Mouse (Mus musculus): ENCODE measurements at regions not wholly inside any gene's neighbourhood (a gene's known extent, or its start where the extent isn't known, plus 50 kb on each side); places are given as distances from the start of the nearest gene placed in this dataset.

DNA sequence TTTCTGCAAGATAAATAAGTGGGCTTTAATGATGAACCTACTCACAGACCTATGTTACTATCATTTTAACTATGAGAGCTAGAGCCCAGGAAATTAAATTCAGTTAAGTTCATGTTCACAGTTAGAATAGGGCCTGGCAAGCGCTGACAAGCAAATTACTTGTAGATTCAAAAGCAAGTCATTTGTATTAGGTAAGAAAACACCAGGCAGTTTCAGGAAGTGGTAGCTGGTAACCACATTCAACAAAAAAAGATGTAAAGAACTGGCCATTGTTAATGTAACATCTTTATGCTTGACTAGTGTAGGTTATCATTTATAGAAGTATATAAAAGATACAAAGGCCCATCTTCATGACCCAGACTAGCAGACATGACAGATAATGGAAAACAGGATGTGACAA is 162.9 kb upstream of the Lingo2 start:
- CTCF ChIA-PET = interaction anchor here in 1 of 4 experiments (0.6 kb wide), 1 partner anchor 1134 kb away, joined by 4 read pairs; no protein-coding TSS in a partner anchor
- POLR2A ChIA-PET = interaction anchor here in 1 of 4 experiments (0.6 kb wide), 1 partner anchor 1525 kb away, joined by 3 read pairs; no protein-coding TSS in a partner anchor
